25 mouse cellular contexts compared by ENCODE assay signal in the genomic region with DNA sequence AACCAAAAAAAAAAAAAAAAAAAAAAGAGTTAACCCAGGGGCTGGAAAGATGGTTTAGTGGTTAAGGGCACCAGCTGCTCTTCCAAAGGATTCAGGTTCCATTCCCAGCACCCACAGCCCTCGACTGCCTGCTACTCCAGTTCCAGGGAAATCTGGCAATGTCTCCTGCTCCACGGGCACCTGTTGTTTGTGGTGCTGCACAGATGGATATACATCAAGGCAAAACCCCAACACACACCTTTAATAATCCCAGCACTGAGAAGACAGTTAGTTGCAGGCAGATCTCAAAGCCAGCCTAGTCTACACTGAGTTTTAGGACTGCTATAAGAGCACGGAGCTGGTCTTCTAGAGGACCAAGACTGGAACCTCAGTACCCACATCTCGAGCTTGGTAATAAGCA. TPM values are rescaled to one million over a fixed set of nuclear protein-coding genes. Genes with fewer than 3 reads are reported as not detected.
DNase-seq lines count a peak whose midpoint lies in the region; ATAC-seq and TF ChIP-seq lines count a peak whose summit lies in the region.
"Had no signal": no experiment of that assay in that cellular context is flagged by ENCODE, and none has a peak within 500 bp of the region (broad histone marks: within the 10 kb centered on the region; RNA-seq: fewer than 3 reads in every experiment).

No protein-coding gene starts in this region.

- H3K4me2 ChIP-seq in liver, embryonic 14.5 days (ENCODE audit: low read depth), result no peak overlapping the region; the same call in 1 of the 2 replicates
- H3K4me2 ChIP-seq in stomach, embryonic 16.5 days (ENCODE audit: low read depth, low read length), result no peak overlapping the region
- H3K4me2 ChIP-seq: heart, embryonic 12.5 days; hindbrain, embryonic 15.5 days; midbrain, embryonic 12.5 days; stomach, embryonic 15.5 days had no signal

- H3K9ac ChIP-seq in liver, embryonic 14.5 days (replicated peaks), result no peak overlapping the region
- no peak overlapping the region for H3K9ac ChIP-seq in stomach, embryonic 16.5 days (ENCODE audit: low read length)
- H3K9ac ChIP-seq: heart, embryonic 12.5 days; hindbrain, embryonic 15.5 days; midbrain, embryonic 12.5 days; stomach, embryonic 15.5 days had no signal

- no peaks in the 10 kb centered on the region for H3K27me3 ChIP-seq in megakaryocyte, embryonic 14.5 days (replicated peaks)
- H3K27me3 ChIP-seq in liver, embryonic 14.5 days (ENCODE audit: control insufficient read depth, insufficient read depth, low read length), result no peaks in the 10 kb centered on the region
- H3K27me3 ChIP-seq in stomach, embryonic 16.5 days (ENCODE audit: control insufficient read depth, insufficient read depth, low read length), result no peaks in the 10 kb centered on the region
- H3K27me3 ChIP-seq: CH12.LX; heart, embryonic 12.5 days; hindbrain, embryonic 15.5 days; midbrain, embryonic 12.5 days; stomach, embryonic 15.5 days had no signal

- TF ChIP-seq CTCF in gastrocnemius, adult 2 months (IDR thresholded peaks at IDR 0.05), result no peak
- TF ChIP-seq CTCF in liver, embryonic 14.5 days (IDR thresholded peaks at IDR 0.05; ENCODE audit: low read depth), result no peak

- ATAC-seq in megakaryocyte, adult 5-6 weeks (ENCODE audit: poor library complexity, severe bottlenecking), result no peak
- no peak for ATAC-seq in liver, embryonic 14.5 days (ENCODE audit: insufficient read depth)
- no peak for ATAC-seq in stomach, embryonic 16.5 days (ENCODE audit: insufficient read depth, low FRiP score)
- ATAC-seq: forebrain, embryonic 16.5 days had no signal

- peaks cover 51% of the 10 kb centered on the region for H3K4me1 ChIP-seq in megakaryocyte, embryonic 14.5 days
- peaks cover 26 to 30% of the 10 kb centered on the region in 2 experiments for H3K4me1 ChIP-seq in liver, embryonic 14.5 days (replicated peaks; ENCODE audit: control insufficient read depth in 2 of 2, insufficient read depth in 2 of 2, low read length in 1 of 2)
- H3K4me1 ChIP-seq in stomach, embryonic 16.5 days (ENCODE audit: control insufficient read depth, insufficient read depth, low read length), result peaks cover 23% of the 10 kb centered on the region

- H3K9me3 ChIP-seq in megakaryocyte, embryonic 14.5 days, result no peaks in the 10 kb centered on the region
- no peaks in the 10 kb centered on the region for H3K9me3 ChIP-seq in liver, embryonic 14.5 days (ENCODE audit: control insufficient read depth, low read length)
- no peaks in the 10 kb centered on the region for H3K9me3 ChIP-seq in stomach, embryonic 16.5 days (replicated peaks; ENCODE audit: control insufficient read depth, low read length)
- H3K9me3 ChIP-seq: forebrain, embryonic 10.5 days; heart, embryonic 12.5 days; hindbrain, embryonic 15.5 days; midbrain, embryonic 12.5 days; stomach, embryonic 15.5 days had no signal

- 65% methylated on average over 4 of the region's 4 CpGs for WGBS in liver, embryonic 14.5 days (ENCODE audit: insufficient replicate concordance)
- 72% methylated on average over 4 of the region's 4 CpGs for WGBS in stomach, embryonic 16.5 days

- TF ChIP-seq EP300 in liver, embryonic 14.5 days (IDR thresholded peaks at IDR 0.05; ENCODE audit: low read depth), result no peak

- peak overlapping the region; percentile 71 for H3K27ac ChIP-seq in gastrocnemius, adult 2 months
- peak overlapping the region; percentile 58 for H3K27ac ChIP-seq in liver, embryonic 14.5 days
- peak overlapping the region; percentile 12; the same call in 1 of the 2 replicates for H3K27ac ChIP-seq in stomach, embryonic 16.5 days (ENCODE audit: low read length)
- H3K27ac ChIP-seq: forebrain, embryonic 10.5 days; hindbrain, embryonic 15.5 days; midbrain, embryonic 12.5 days; stomach, embryonic 15.5 days had no signal

- intact Hi-C loops in gastrocnemius, adult 2 months (cut with DNase I), result no loop called here

- no peak overlapping the region for H3K4me3 ChIP-seq in gastrocnemius, adult 2 months
- peak overlapping the region; percentile 19 for H3K4me3 ChIP-seq in megakaryocyte, embryonic 14.5 days (replicated peaks)
- H3K4me3 ChIP-seq in liver, embryonic 14.5 days (ENCODE audit: insufficient read depth in 1 of 2, low read depth in 2 of 2, low read length in 2 of 2), result no peak overlapping the region
- H3K4me3 ChIP-seq in stomach, embryonic 16.5 days (replicated peaks; ENCODE audit: low read length), result no peak overlapping the region
- H3K4me3 ChIP-seq: forebrain, embryonic 10.5 days; heart, embryonic 12.5 days; hindbrain, embryonic 15.5 days; midbrain, embryonic 12.5 days; stomach, embryonic 15.5 days had no signal

- H3K36me3 ChIP-seq in megakaryocyte, embryonic 14.5 days (replicated peaks; ENCODE audit: low read length), result no peaks in the 10 kb centered on the region
- no peaks in the 10 kb centered on the region for H3K36me3 ChIP-seq in liver, embryonic 14.5 days (replicated peaks; ENCODE audit: control insufficient read depth, insufficient read depth, low read depth)
- H3K36me3 ChIP-seq in stomach, embryonic 16.5 days (ENCODE audit: control insufficient read depth, insufficient read depth, low read length), result no peaks in the 10 kb centered on the region
- H3K36me3 ChIP-seq: heart, embryonic 12.5 days; hindbrain, embryonic 15.5 days; midbrain, embryonic 12.5 days; stomach, embryonic 15.5 days had no signal

- DNase-seq in gastrocnemius, adult 2 months, result no peak
- DNase-seq in gastrocnemius, postnatal 4 days (ENCODE audit: low spot score in 2 of 2), result no peak
- DNase-seq in liver, embryonic 14.5 days (ENCODE audit: low read depth in 3 of 3, low spot score in 3 of 3), result no peak
- no peak for DNase-seq in left cerebral cortex, adult 18-20 months (ENCODE audit: low spot score in 2 of 2)
- no peak for DNase-seq in lung, postnatal 25 days (ENCODE audit: low spot score)
- DNase-seq: adrenal gland, adult 8-10 months; cerebellum, adult 8-10 months; cerebellum, postnatal 36 days; heart, postnatal 4 days; kidney, adult 2 months; kidney, postnatal 36 days; lung, adult 2 months; lung, postnatal 10 days; retina, postnatal 1 day; right cerebral cortex, postnatal 25 days had no signal

RNA-seq across cellular contexts. Expression of a gene that starts 30.2 kb away (rescaled TPM):
- 10 to 100 TPM; 32.2 to 39.3 TPM for total RNA-seq in gastrocnemius, adult 2 months (2021)
- total RNA-seq in gastrocnemius, postnatal 4 days (2021), result 10 to 100 TPM; 91.7 to 99.7 TPM
- 0.41 and 2.3 TPM in 2 replicates for polyA plus RNA-seq in megakaryocyte, embryonic 14.5 days (2012; ENCODE audit: insufficient read depth, low replicate concordance)
- total RNA-seq in megakaryocyte, adult 5-6 weeks (2015), result 81.2 and 94.3 TPM in 2 replicates
- 87.9 and 89.8 TPM in 2 replicates for total RNA-seq in megakaryocyte, adult 5-6 weeks (2017)
- 8.9 and 10.5 TPM in 2 replicates for polyA plus RNA-seq in liver, embryonic 14.5 days (2012; rRNA removed)
- polyA plus RNA-seq in liver, embryonic 14.5 days (2014; fragmentation: Nextera tagmentation; extraction: Ambion mirVana), result 13.6 and 13.9 TPM in 2 replicates
- polyA plus RNA-seq in stomach, embryonic 16.5 days (2015; fragmentation: Nextera tagmentation; extraction: Ambion mirVana), result 50.9 and 58.3 TPM in 2 replicates
- total RNA-seq in left cerebral cortex, adult 18-20 months (2021), result 10 to 100 TPM; 63.1 to 65.1 TPM

Comparison
In these comparisons a context has a peak if more than half of its experiments do, and no peak if none do; other contexts are left out.
1. H3K27ac ChIP-seq: peak in every context shown above with its lines; median percentile 71 in gastrocnemius, adult 2 months; 58 in liver, embryonic 14.5 days; 12 in stomach, embryonic 16.5 days.